Mouse (Mus musculus) neural tube, embryonic 13.5 days (tissue): ENCODE results near the gene Bcl2l11. TPM values are rescaled to one million over a fixed set of nuclear protein-coding genes. Genes with fewer than 3 reads are reported as not detected.

Experiments used
- ATAC-seq: fragments of 200-750 bp; cut with Nextera tagmentation; 2 replicates; pipeline ENCODE4 v1.8.0; 2017; ENCODE audit warnings: low read depth, mild to moderate bottlenecking, moderate TSS enrichment, moderate library complexity
- H3K27ac ChIP-seq: fragments of 300-500 bp; sonication (generic); replicated peaks from 2 replicates; pipeline ENCODE4 v1.5.1; 2015; ENCODE audit warnings: moderate library complexity, mild to moderate bottlenecking, inconsistent platforms
- H3K27me3 ChIP-seq: fragments of 300-500 bp; sonication (generic); 2 replicates; pipeline ENCODE4 v1.6.1; 2015; ENCODE audit warnings: mild to moderate bottlenecking, inconsistent platforms
- H3K36me3 ChIP-seq: fragments of 300-500 bp; sonication (generic); 2 replicates; pipeline ENCODE4 v1.6.1; 2015; ENCODE audit warnings: mild to moderate bottlenecking, inconsistent platforms
- H3K4me1 ChIP-seq: fragments of 300-500 bp; sonication (generic); replicated peaks from 2 replicates; pipeline ENCODE4 v1.6.1; 2015; ENCODE audit warnings: inconsistent platforms
- H3K4me2 ChIP-seq: fragments of 300-500 bp; sonication (generic); 2 replicates; pipeline ENCODE4 v1.6.1; 2015; ENCODE audit warnings: inconsistent platforms, mild to moderate bottlenecking, moderate library complexity
- H3K4me3 ChIP-seq: fragments of 300-500 bp; sonication (generic); 2 replicates; pipeline ENCODE4 v1.5.1; 2015; ENCODE audit warnings: mild to moderate bottlenecking, inconsistent platforms
- H3K9ac ChIP-seq: fragments of 300-500 bp; sonication (generic); 2 replicates; pipeline ENCODE4 v1.6.1; 2015; ENCODE audit warnings: moderate library complexity, mild to moderate bottlenecking, inconsistent platforms
- H3K9me3 ChIP-seq: fragments of 300-500 bp; sonication (generic); 2 replicates; pipeline ENCODE4 v1.6.1; 2016; ENCODE audit warnings: inconsistent platforms
- WGBS: fragments of 180-500 bp; shearing (Covaris S2); methylation state at CpG from one replicate; pipeline ENCODE4 v1.1.7; 2015; 5-methylcytosine and 5-hydroxymethylcytosine counted together
- polyA plus RNA-seq: library from polyadenylated mRNA; unstranded; fragments of >200 nt; fragmentation: Nextera tagmentation; extraction: Ambion mirVana; gene quantifications from 2 replicates; pipeline ENCODE4 v1.2.1, GENCODE M21; 2015

The Bcl2l11 gene
- polyA plus RNA-seq = 14.6 and 14.8 TPM in 2 replicates

DNA sequence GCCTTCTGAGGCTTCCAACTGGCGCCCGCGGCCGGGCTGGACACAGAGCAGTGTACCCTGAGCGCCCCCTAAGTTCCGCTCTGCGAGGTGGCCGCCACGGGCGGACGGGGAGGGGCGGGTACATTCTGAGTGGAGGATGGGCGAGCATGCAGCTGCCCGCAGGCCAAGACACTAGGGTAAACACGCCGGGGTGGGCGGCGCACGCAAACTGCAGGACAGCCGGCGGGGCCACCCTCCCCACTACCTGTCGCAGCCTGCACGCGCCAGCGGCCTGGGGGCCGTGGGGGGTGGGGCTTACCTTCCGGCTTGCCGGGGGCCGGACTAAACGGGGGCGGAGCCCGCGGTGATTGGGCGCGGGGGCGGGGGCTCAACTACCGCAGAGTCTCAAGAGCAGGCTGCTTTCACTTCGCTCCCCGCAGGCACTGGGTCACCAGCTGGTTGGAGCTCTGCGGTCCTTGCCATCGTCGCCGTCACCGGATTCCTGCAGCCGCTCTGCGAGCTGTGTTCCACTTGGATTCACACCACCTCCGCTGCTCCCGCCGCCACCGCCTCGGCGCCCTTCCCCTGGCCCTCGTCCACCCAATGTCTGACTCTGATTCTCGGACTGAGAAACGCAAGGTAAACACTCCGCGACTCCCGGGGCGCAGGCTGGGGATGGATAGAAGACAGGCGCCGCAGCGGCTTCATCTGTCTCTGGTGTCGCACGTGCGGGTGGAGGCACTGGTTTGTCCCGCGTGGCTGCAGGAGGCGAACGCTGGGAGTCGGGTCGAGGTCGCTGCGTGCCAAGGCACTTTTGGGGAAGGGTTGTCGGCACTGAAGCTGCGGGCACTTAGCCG lies at the start of gene Bcl2l11:
TSS of gene Bcl2l11 (plus strand) at position 404 of the 836 bp plus-strand sequence.
- Histone ChIP-seq H3K9me3 (no peaks in the 10 kb centered on the region), H3K27me3 (peaks cover 40% of the 10 kb centered on the region), H3K27ac (peak within 1 kb of the TSS; percentile 80), H3K4me2 (peak within 1 kb of the TSS; percentile 85), H3K36me3 (no peaks in the 10 kb centered on the region), H3K4me3 (peak within 1 kb of the TSS; percentile 64), H3K9ac (peak within 1 kb of the TSS; percentile 86), H3K4me1 (peaks cover 65% of the 10 kb centered on the region)
- 1% methylated on average over 75 of the region's 76 CpGs for WGBS
- ATAC-seq = peak; percentile 82

DNA sequence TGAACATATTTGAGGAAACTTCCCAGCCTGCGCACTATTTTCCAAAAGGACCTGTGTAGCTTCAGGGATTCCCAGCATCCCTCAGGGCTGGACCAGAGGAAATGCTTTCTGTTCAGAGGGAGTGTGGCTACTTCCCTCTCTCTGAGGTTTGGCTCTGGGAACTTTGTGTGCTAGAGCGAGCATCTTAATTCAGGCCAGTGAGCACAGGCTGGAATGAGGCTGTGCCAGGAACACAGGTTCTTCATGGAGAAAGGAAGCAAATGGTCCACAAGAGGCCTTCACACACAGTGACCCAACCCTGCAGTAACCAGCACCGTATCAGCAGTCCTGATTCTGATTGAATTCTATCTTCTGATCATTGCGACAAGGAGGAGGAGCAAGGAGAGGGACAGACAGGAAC lies 48.9 kb upstream of the Bcl2l11 start:
- Histone ChIP-seq H3K4me3 (no peak overlapping the region), H3K27ac (no peak overlapping the region), H3K27me3 (0 out of 2 replicates have a peak, but pooled peaks cover 4% of the 10 kb centered on the region), H3K36me3 (no peaks in the 10 kb centered on the region), H3K9me3 (0 out of 2 replicates have a peak, but pooled peaks cover 3% of the 10 kb centered on the region), H3K9ac (no peak overlapping the region), H3K4me1 (peaks cover 10% of the 10 kb centered on the region), H3K4me2 (no peak overlapping the region)
- ATAC-seq = no peak
- 80% methylated on average over 4 of the region's 4 CpGs for WGBS

DNA sequence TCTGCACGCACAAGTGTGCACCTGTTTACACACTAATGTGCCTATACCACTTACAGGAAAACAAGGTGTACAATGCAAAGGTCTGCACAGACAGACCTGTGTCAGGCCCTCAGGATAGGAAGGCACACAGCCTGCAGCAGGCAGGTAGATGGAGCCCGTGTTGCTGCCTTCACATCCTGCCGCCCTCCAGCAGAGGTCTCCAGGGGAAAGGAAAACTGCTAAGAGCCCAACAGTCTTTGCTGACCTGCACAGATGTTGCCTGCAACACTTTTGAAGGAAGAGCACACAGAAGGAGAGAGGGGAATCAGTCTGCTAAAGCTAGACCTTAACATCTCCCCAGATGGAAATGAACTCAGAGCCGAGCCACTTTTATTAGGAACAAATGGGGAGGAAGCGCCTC lies 47.0 kb upstream of the Bcl2l11 start:
- ATAC-seq = peak; percentile 65

DNA sequence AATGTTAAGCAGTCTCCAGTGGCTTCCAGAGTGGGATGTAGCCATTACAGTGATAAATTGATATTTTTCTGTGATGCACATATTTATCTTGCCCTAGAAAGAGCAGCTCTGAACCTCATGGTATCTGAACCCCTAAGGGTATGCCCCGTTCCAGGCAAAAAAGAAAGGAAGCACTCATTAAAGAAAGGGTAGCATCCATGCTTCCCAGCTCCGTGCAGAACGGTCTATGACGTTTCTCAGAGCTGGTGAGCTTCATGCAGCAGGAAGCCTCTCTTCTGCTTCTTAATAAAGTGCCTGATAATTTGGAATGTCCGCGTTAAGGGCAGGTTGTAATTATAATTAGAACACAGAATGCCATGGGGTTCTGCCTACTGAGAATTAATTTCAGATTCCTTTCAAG lies 46.5 kb upstream of the Bcl2l11 start:
- H3K4me3 ChIP-seq = no peak overlapping the region
- H3K9me3 ChIP-seq = 0 out of 2 replicates have a peak, but pooled peaks cover 3% of the 10 kb centered on the region
- H3K4me2 ChIP-seq = peak overlapping the region; percentile 11
- peaks cover 10% of the 10 kb centered on the region for H3K4me1 ChIP-seq
- 0 out of 2 replicates have a peak, but pooled peaks cover 4% of the 10 kb centered on the region for H3K27me3 ChIP-seq
- 0 out of 2 replicates have a peak overlapping the region, but pooled peaks have one; percentile 6 for H3K9ac ChIP-seq
- no peaks in the 10 kb centered on the region for H3K36me3 ChIP-seq
- ATAC-seq = peak; percentile 40; the same call in 1 of the 2 replicates
- WGBS = 46% methylated on average over 6 of the region's 6 CpGs
- H3K27ac ChIP-seq = 0 out of 2 replicates have a peak overlapping the region, but pooled peaks have one; percentile 15

More for the DNA sequence above, 47.0 kb upstream of the Bcl2l11 start:
- 47% methylated on average over 5 of the region's 5 CpGs for WGBS
- Histone ChIP-seq H3K27me3 (0 out of 2 replicates have a peak, but pooled peaks cover 4% of the 10 kb centered on the region), H3K36me3 (no peaks in the 10 kb centered on the region), H3K4me1 (peaks cover 10% of the 10 kb centered on the region), H3K9me3 (0 out of 2 replicates have a peak, but pooled peaks cover 3% of the 10 kb centered on the region), H3K4me2 (peak overlapping the region; percentile 11; the same call in 1 of the 2 replicates), H3K4me3 (no peak overlapping the region), H3K27ac (0 out of 2 replicates have a peak overlapping the region, but pooled peaks have one; percentile 15), H3K9ac (no peak overlapping the region)

DNA sequence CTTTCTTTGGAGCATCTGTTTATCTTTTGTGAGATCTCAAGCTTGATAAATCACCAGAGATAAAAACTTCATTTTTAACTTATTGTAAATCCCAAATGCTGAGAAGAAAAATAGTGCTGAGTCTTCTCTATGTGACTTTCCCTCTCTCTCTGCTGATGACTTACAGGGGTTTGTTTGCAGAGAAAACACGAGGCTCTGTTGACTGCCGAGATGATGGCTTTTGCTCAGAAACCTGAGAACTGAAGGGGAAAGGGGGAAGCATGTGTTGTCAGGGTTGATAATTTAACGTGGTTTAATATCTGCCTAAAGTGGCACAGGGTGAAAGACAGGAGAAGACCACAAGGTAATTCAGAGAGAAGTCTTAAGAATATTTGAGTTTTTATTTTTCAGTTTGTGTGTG lies 42.0 kb upstream of the Bcl2l11 start:
- no peak overlapping the region for H3K4me2 ChIP-seq
- no peak for ATAC-seq
- no peak overlapping the region for H3K9ac ChIP-seq
- 0 out of 2 replicates have a peak, but pooled peaks cover 4% of the 10 kb centered on the region for H3K9me3 ChIP-seq
- H3K4me3 ChIP-seq = no peak overlapping the region
- H3K27ac ChIP-seq = no peak overlapping the region
- peaks cover 14% of the 10 kb centered on the region for H3K4me1 ChIP-seq
- 50% methylated on average over 3 of the region's 3 CpGs for WGBS
- no peaks in the 10 kb centered on the region for H3K36me3 ChIP-seq
- H3K27me3 ChIP-seq = no peaks in the 10 kb centered on the region

DNA sequence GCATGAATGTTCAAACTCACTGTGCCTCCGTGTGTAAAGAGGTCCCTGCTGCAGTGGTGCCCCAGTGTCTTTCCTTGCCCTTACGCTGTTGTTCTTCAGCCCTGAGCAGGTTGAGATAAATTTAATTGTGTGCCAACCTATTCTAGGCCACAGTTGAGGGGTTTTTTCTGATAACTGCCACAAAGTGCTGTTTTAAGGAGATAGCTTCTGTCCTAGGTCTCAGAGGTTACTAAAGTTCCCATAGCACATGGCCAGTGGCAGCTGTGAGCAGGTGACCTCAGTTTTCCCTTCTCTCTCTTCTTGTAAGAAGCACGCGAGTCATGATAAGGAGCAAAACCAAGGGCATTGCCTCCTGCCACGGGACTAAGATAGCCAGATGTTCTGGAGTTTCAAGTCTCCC lies 41.2 kb upstream of the Bcl2l11 start:
- H3K4me2 ChIP-seq = no peak overlapping the region
- H3K27me3 ChIP-seq = no peaks in the 10 kb centered on the region
- no peak overlapping the region for H3K27ac ChIP-seq
- H3K4me3 ChIP-seq = no peak overlapping the region
- ATAC-seq = no peak
- WGBS = 82% methylated on average over 5 of the region's 5 CpGs
- 0 out of 2 replicates have a peak, but pooled peaks cover 5% of the 10 kb centered on the region for H3K9me3 ChIP-seq
- H3K36me3 ChIP-seq = no peaks in the 10 kb centered on the region
- H3K9ac ChIP-seq = no peak overlapping the region
- peaks cover 8% of the 10 kb centered on the region; the same call in 1 of the 2 replicates for H3K4me1 ChIP-seq

DNA sequence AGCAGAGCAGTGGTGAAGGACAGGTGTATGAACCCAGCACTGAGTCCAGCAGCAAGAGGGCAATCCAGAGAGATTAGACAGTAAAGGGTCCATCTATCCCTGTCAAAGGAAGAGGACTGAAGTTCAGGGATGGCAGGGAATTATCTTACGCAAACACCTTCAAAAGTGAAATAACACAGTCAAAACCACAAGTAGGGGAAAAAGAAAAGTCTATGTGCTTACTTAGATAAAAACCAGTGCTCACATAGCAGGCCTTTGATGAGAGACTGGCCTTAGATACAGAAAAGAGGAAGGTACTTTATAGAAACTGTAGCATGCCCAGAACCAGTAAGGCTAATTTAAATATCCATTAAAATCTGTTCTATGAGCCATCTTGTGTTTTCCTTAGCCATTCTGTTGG lies 40.4 kb upstream of the Bcl2l11 start:
- 0 out of 2 replicates have a peak, but pooled peaks cover 5% of the 10 kb centered on the region for H3K9me3 ChIP-seq
- no peaks in the 10 kb centered on the region for H3K27me3 ChIP-seq
- no peak overlapping the region for H3K27ac ChIP-seq
- ATAC-seq = no peak
- H3K4me1 ChIP-seq = peaks cover 8% of the 10 kb centered on the region; the same call in 1 of the 2 replicates
- H3K4me3 ChIP-seq = no peak overlapping the region
- H3K36me3 ChIP-seq = no peaks in the 10 kb centered on the region
- 89% methylated on average over 1 of the region's 1 CpGs for WGBS
- no peak overlapping the region for H3K9ac ChIP-seq
- no peak overlapping the region for H3K4me2 ChIP-seq

DNA sequence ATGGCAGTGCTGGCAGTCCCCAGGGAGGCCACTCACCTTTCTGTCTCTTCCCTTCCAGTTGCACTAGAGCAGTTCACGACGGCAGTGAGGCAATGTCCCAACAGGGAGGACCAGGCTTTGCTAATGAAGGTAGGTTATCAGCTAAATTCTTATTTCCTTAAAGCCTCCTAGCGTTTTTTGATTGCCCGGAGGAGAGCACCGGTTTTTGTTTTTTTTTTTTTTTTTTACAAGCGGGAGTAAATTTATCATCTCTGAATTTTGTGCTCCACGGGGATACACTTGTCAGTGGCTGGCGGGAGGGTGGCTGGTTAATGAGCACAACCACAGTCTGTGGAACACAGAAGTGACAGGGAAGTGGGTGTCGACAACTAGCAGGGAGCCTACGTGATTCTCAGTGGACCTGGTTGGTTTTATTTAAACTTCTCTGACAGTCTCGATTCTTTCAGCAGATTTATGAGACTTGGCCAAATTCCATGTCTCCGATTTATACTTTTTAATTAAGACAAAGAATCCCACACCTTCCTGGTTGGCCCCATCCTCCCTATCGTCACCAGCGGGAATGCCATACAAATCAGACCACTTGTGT lies 39.4 kb upstream of the Bcl2l11 start:
- no peak overlapping the region for H3K27ac ChIP-seq
- no peaks in the 10 kb centered on the region for H3K36me3 ChIP-seq
- WGBS = 46% methylated on average over 14 of the region's 14 CpGs
- no peak overlapping the region for H3K9ac ChIP-seq
- ATAC-seq = no peak
- H3K4me1 ChIP-seq = peaks cover 8% of the 10 kb centered on the region; the same call in 1 of the 2 replicates
- 0 out of 2 replicates have a peak, but pooled peaks cover 4% of the 10 kb centered on the region for H3K9me3 ChIP-seq
- H3K4me2 ChIP-seq = no peak overlapping the region
- no peaks in the 10 kb centered on the region for H3K27me3 ChIP-seq
- no peak overlapping the region for H3K4me3 ChIP-seq

DNA sequence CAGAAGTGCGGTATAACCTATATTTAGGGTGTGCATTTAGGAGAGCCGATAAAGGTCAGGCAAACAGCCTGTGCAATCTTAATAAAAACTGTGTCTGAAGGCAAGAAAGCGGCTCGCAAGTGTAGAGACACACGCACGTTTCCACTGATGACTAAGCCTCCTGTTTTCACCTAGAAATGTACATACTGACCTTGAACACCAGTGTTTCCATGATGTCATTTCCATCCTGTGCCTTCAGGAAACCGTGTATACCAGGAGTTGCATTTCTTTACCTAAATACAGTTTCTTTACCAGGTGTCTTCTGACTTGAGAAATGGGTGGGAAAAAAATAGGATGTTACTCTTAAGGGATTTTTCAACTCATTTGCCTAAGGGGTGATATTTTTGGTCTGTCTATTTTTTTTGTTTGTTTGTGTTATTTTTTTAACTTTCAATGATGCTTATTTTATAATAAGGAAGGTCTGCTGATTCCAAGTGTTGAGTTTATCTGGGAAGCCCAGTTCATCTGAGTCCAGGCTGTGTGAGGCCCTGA lies 38.8 kb upstream of the Bcl2l11 start:
- Histone ChIP-seq H3K4me1 (peaks cover 11% of the 10 kb centered on the region; the same call in 1 of the 2 replicates), H3K4me3 (no peak overlapping the region), H3K4me2 (no peak overlapping the region), H3K27ac (no peak overlapping the region), H3K9me3 (0 out of 2 replicates have a peak, but pooled peaks cover 2% of the 10 kb centered on the region), H3K9ac (no peak overlapping the region), H3K36me3 (no peaks in the 10 kb centered on the region), H3K27me3 (no peaks in the 10 kb centered on the region)
- no peak for ATAC-seq
- WGBS = 82% methylated on average over 7 of the region's 7 CpGs

DNA sequence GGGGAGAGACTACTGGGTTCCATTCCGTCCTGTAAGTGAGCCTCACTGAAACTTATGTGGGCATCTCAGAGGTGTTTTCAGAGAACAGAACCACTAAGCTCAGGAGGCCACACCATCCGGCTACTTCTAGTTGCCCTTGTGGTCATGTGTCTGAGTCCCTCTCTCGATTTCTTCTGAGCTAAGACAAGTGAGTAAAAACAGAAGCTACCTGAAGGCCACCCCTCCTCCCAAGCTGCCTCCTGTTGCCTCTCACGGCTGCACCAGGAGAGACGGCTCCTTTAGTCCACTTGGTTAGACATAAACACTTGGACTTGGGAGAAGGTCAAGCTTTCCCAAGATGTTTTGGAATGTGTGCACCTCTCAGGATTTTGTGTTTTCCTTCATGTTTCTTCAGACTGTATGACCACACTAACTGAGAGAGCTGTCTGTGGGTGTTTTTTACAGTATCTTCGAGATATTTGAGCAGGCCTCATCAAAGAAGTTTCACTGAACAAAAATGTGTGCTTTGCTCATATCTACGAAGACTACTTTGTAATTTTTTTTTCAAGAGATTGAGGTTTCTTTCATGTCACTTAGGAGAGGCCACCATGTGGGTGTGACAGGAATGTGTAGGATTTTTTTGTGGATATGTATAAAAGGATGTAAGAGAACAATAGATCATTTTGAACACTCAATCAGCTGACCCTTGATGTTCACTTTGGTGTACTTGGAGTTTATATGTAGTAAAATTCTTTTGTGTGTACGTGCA lies 37.9 kb upstream of the Bcl2l11 start:
- H3K4me3 ChIP-seq = no peak overlapping the region
- no peak overlapping the region for H3K9ac ChIP-seq
- H3K4me1 ChIP-seq = peaks cover 14% of the 10 kb centered on the region; the same call in 1 of the 2 replicates
- no peaks in the 10 kb centered on the region for H3K27me3 ChIP-seq
- no peak for ATAC-seq
- no peak overlapping the region for H3K27ac ChIP-seq
- H3K36me3 ChIP-seq = no peaks in the 10 kb centered on the region
- 0 out of 2 replicates have a peak, but pooled peaks cover 2% of the 10 kb centered on the region for H3K9me3 ChIP-seq
- H3K4me2 ChIP-seq = no peak overlapping the region
- WGBS = 89% methylated on average over 8 of the region's 8 CpGs

DNA sequence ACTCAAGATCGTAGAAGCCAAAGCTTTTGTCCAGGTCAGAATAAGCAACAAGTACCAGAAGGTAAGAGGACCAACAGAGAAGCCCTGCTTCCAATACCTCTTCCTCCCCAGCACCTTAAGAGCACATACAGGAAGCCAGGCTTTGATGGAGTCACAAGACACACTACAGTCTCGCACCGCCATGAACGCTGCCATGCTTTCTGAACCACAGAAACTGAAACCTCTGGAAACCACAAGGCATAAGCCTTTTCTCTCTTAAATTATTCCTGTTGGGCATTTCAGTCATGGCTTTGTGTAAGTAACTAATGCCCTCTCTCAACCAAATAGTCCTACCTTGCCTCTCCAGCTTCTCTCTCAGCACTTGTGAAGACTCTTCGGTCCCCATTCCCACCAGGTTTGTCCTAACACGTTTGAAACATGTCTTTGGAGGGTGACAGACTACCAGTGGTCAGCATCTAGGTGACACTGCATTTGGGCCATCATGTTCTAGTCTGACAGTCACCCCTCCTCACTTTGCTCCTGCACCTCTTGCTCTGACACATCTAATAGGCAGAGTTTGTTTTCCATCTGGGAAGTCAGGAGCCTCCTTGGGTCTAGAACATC lies 35.5 kb upstream of the Bcl2l11 start:
- Histone ChIP-seq H3K4me3 (no peak overlapping the region), H3K9ac (no peak overlapping the region), H3K36me3 (no peaks in the 10 kb centered on the region), H3K27ac (no peak overlapping the region), H3K27me3 (no peaks in the 10 kb centered on the region), H3K4me2 (no peak overlapping the region), H3K9me3 (0 out of 2 replicates have a peak, but pooled peaks cover 2% of the 10 kb centered on the region), H3K4me1 (peaks cover 19% of the 10 kb centered on the region; the same call in 1 of the 2 replicates)
- no peak for ATAC-seq
- WGBS = 92% methylated on average over 6 of the region's 6 CpGs
